Mouse (Mus musculus): ENCODE data around the gene Tmem132d. TPM values are rescaled to one million over a fixed set of nuclear protein-coding genes. Genes with fewer than 3 reads are reported as not detected.
A peak's percentile ranks its signal among the peaks of the same experiment; 100 is the strongest.

Gene Tmem132d
- total RNA-seq, 2 experiments from 2014 or later: 17.6 to 18.2 TPM

DNA sequence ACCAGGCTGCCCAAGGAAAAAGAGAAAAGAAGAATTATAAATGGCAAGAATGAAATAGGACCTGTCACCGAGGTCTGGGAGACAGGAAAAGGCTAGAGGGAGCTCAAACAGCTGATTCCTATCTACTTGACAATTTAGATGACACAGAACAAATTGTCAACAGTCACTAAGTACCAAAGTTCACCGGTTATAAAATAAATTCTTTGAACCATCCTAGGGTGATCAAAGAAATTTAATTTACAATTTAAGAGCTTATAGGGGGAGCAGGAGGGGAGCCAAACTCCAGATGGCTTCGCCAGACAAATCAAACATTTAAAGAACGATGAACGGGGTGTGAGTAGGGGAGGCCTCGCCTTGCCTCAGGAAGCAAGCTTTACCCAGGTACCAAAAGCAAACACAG lies 20.6 kb downstream of the Tmem132d start:
- no peak for DNase-seq (ENCODE audit: extremely low spot score in 1 of 2, low spot score in 1 of 2)

DNA sequence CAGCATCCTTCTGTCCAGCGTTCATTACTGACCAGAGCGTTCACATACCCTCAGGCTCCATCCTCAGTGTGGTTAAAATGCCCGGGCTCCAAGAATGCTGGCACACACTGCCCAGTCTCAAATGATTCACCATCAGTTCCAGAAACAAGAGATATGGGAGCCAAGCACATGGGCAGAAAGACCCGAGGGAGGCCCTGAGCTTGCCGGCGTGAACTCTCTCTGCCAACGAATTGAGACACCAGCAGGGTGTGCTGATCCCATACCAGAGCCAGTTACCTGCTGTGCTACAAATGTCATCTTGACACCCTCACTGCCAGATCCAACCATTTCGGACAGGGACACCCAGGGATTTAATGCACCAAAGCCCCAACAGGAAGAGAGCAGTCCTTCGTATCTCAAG lies 25.3 kb downstream of the Tmem132d start:
- no peak for DNase-seq (ENCODE audit: extremely low spot score in 1 of 2, low spot score in 1 of 2)

DNA sequence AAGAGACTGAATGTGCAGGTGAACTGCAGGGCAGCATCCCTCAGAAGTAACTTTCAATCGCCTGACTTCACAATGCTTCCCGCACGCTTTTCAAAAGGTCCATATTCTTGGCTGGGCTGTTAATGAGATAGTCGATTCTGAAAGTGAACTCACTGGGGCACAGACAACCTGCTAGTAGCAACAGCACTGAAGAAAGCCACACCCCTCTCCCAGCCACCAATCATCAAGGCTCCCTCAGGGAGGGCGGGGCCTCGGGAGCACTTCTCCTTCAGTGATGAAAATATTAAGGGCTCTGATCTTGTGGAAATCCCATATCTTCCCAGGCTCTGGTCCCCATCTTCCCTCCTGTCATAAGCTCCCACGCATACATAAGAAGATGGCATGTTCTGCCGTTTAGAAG lies 27.8 kb downstream of the Tmem132d start:
- no peak for DNase-seq (ENCODE audit: extremely low spot score in 1 of 2, low spot score in 1 of 2)

DNA sequence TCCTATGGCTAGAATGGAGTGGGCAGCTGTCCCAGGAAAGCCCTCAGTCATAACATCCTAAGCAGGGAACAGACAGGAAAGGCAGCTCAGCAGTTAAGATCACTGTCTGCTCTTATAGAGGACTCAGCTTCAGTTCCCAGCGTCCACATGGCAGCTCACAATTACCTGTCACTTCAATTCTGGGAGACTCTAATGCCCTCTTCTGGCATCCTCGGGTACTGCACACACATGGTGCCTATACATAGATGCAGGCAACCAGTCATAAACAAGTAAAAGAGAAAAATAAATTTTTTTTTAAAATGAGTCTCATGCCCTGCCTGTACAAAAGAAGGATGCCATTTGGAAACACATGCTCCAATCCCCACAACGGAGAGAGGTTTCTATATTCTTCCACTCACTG lies 28.7 kb downstream of the Tmem132d start:
- no peak for DNase-seq (ENCODE audit: extremely low spot score in 1 of 2, low spot score in 1 of 2)

DNA sequence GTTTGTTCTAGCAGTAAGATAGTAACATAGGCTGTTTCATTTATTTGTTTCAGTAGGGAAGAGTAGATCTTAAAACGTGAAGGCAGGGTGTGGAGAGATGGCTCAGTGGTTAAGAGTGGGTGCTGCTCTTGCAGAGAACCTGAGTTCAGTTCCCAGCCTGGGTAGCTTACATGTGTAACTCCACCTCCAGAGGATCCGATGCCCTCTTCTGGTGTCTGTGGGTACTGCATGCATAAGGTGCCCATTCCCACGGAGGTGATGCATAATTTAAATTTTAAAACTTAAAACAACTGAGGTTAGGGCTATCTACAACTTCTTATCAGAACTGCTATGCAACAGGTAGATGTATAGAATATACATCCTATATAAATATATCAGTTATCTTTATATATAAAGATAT lies 40.5 kb downstream of the Tmem132d start:
- DNase-seq (ENCODE audit: extremely low spot score in 1 of 2, low spot score in 1 of 2): no peak

DNA sequence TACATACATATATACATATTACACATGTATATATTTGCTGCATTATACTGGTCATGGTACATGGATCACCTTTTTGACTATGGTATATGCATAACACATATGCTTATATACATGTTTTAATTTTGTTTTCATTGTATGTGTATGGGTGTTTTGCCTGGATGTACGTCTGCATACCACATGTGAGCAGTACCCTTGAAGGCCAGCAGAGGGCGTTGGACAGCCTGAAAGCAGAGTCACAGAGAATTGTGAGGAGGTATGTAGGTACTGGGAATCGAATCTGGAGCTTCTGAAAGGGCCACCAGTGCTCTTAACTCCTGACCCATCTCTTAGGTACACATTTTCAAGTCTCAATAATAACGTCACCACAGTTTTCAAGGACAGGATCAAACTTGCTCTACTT lies 43.2 kb downstream of the Tmem132d start:
- no peak for DNase-seq (ENCODE audit: extremely low spot score in 1 of 2, low spot score in 1 of 2)

DNA sequence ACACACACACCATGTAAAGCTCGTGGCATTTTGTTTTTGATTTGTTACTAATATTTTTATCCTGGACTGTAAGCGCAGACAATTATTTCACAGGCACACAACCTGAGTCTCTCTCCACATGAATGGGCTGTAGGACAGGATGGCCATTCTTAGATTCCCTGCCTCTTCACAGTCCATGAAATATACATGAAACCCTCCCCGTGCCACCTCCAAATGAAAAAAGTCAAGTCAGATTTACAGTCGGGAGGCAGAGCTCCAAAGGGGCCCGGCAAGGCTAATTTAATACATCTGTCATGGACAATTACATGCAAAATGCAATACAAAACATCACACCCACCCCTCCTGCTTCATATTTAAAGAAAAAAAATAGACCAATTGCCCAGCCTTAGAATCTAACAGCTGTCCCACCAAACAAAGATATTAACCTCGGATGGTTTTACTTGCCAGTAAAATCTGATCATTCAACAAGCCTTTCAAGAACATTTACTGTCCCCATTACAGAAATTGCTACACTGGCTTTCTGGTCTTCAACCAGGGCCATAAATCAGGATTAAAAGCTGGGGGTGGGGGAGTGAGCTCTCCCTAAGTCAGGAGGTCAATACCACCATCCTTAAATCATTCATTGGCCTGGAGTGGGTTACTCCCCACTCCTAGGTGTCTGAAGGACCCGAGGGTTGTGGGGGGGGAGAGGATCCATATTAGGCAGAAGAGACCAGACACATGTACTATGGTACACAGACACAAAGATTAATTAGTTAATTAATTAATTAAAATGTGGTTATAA lies 44.3 kb downstream of the Tmem132d start:
- no peak for DNase-seq (ENCODE audit: extremely low spot score in 1 of 2, low spot score in 1 of 2)

DNA sequence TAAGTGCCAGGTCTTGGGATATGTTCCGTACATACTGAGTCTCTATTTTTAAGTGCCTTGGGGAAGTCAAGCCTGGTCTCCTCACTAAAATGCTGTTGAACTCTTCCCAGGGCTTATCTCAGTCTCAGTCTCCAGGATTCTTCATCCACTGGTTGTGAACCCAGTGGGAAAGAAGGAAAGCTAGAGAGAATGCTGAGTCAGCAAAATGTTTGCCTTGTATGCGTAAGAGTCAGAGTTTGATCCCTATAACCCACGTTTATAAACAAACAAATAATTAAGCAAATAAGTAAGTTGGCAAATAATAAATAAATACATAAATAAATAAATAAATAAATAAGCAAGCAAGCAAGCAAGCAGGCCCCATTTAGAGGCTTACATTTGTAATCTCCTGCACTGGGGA lies 63.1 kb downstream of the Tmem132d start:
- no peak for DNase-seq (ENCODE audit: extremely low spot score in 1 of 2, low spot score in 1 of 2)

DNA sequence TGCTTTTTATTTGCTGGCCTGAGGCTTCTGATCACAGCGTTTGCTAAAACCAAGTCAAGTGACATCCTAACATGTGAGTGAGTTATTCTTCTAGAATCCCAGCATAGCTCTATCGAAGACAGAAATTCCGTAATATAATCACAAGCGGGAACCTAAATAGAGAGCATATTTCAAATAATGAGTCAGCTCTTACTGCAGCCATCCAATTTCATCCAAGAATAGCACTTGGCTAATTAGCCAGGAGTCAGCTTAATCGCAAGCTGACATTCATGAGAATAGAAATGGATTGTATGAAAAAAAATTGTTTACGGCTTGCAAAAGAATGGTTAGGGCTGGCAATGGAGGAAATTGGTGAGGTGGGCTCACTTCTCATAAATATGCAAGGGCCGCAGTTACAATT lies 63.8 kb downstream of the Tmem132d start:
- DNase-seq (ENCODE audit: extremely low spot score in 1 of 2, low spot score in 1 of 2): no peak

DNA sequence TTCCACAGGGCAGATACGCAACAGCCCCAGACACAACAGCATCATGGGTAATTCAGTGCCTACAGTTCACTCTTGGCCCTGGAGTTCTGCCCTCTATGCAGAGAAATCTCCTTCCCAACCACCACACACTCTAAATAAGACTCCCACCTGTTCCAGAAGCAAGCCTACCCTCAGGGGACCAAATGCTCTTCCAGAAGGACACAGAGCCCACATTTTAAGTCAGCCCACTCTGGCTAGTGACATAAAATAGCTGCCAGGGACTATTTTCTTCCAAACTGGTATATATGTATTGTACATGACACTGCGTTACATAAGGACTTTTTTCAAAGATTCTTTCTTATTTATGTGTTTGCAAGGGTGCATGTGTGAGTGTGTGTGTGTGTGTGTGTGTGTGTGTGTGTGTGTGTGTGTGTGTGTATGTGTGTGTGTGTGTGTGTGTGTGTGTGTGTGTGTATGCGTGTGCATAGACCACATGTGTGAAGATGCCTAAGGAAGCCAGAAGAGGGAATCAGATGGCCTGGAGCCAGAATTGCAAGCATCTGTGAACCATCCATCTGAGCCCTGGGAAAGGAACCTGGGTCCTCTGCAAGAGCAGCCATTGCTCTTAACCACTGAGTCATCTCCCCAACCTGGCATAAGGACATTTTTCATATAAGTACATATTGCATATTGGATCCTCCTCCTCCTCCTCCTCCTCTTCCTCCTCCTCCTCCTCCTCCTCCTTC lies 67.5 kb downstream of the Tmem132d start:
- no peak for DNase-seq (ENCODE audit: extremely low spot score in 1 of 2, low spot score in 1 of 2)

DNA sequence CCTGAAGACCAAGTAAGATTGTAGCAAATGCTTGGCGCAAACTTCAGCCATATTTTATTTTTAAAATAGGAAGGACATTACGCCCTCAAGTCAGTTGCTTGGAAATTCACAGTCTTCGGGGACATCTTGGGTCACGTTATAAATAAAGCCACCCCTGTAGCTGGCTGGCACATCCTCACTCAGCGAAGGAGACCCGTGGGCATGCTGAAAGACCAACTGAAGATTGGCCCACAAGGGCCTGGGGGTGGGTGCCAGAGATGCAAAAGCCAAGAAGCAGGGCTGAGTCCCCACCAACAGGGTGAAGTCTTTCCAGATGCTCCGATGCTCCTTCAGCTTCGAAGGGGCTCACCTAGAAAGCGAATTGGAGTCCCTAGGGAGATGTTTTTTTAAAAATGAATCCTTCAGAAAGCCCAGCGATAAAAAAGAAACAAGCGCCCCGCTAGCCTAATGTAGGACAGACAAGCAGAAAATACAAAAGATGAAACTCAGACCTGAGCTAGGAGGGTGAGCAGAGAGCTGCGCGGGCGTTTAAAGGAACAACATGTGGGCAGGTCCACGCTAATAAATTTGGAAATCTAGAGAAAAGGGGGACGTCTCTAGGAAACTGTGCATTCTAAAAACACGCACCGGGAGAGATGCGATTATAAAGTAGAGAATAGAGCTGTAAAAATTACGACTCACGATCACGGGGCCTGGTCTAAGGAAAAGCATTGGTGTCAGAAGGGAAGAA lies 71.8 kb downstream of the Tmem132d start:
- no peak for DNase-seq (ENCODE audit: extremely low spot score in 1 of 2, low spot score in 1 of 2)

DNA sequence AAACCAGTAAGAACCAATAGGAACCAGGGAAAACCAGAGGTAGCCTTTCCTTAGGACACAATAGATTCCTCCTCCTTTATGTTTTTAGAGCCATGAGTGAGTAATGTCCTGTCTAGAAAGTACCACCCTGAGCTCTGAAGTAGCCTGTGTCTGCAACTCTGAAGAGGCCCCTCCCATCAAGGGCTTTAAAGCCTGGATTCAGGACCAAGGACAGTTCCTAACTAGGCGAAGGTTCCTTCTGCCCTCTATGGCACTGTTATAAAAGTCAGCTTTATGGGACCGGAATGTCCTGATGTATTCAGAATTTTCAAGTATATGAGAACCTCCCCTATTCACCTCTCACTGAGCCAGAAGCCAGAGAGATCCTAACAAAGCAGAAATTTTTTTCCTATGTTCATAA lies 84.0 kb downstream of the Tmem132d start:
- no peak for DNase-seq (ENCODE audit: extremely low spot score in 1 of 2, low spot score in 1 of 2)

DNA sequence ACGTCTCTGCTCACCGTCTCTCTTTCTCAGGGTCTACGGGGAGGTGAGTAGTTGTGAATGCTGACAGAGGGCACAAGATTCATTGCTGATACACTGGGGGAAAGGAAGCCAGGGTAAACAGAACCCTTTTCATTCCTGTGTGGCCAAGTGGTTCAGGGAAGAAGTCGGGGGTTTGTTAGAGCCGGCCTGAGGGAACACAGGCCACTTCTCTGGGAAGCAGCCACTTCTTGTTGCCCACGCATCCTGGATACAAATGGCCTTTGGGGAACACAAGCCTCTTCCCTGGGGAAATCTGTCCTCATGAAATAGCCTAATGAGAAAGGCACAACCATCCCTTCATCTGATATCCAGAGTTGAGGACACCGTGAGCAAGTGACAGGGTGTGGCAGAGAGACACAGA lies 96.0 kb downstream of the Tmem132d start:
- DNase-seq (ENCODE audit: extremely low spot score in 1 of 2, low spot score in 1 of 2): no peak

DNA sequence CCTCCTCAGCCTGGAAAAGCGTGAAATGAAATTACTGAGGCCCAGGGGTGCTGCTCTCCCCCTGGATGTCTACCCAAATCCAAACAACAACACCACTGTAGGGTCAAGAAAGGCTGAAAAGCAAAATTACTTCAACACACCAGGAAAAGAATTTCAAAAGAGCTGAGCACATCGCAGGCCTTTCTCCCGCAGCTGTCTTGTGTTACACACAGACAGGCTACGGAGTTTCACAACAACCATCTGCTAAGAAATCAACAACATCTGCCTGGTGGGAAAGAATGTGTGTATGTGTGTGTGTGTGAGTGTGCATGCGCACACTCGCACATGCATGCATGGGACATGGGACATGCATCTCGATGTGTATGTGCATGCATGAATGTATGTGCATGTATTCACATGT lies 100.1 kb downstream of the Tmem132d start:
- DNase-seq (ENCODE audit: extremely low spot score in 1 of 2, low spot score in 1 of 2): no peak

DNA sequence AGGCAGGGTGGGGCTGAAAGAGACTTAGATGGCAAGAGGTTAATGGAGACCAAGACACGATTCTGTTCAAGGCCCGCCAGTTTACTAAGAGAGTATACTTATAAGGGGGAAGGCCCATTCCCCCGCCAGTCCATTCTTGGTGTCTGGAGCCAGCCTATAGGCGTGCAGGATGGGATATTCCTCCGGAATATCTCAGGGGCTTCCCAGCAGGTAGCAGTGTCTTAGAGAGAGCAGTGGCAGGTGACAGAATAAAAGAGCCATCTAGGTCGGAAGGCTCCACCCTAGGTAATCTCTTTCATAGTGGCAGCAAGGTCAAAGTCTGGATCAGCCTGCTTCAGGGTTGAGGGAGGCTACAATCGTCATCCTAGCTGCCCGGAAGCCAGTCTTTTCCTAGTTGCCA lies 102.5 kb downstream of the Tmem132d start:
- no peak for DNase-seq (ENCODE audit: extremely low spot score in 1 of 2, low spot score in 1 of 2)

DNA sequence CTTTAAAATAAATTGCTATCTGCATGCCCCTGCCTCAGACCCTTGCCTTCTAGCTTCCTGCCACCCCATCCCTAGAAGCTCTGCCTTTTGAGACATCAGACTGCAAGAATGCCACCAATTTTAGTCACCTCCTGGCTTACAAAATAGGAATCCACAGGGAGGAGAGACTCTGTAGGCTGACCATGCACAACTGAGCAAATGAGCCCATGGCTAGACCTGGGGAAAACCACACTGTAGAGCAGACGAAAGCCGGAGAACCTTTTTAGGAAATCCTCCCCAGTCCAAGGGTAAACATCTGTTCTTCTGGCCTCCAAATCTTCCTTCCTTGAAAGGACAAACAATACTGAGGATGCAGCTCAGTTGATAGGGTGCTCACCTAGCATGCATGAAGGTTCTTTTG lies 130.5 kb downstream of the Tmem132d start:
- DNase-seq (ENCODE audit: extremely low spot score in 1 of 2, low spot score in 1 of 2): no peak

DNA sequence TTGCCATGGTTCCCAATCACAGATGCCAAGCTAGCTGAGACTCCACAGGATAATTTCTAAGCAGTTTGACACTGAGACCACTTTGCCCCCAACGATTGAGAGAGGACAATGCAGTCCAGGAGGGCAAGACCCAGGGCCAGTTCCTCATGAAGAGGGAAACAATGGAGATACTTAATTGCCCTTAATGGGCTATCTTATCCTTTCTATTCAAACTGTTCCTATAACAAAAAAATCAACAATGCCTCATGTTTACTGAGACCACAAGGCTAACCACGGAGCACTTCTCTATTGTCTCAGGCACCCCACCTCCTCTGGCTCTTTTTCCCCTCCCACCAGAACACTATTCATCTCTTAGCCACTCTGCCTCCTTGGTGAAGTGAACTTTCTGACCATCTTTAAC lies 141.7 kb downstream of the Tmem132d start:
- no peak for DNase-seq (ENCODE audit: extremely low spot score in 1 of 2, low spot score in 1 of 2)

DNA sequence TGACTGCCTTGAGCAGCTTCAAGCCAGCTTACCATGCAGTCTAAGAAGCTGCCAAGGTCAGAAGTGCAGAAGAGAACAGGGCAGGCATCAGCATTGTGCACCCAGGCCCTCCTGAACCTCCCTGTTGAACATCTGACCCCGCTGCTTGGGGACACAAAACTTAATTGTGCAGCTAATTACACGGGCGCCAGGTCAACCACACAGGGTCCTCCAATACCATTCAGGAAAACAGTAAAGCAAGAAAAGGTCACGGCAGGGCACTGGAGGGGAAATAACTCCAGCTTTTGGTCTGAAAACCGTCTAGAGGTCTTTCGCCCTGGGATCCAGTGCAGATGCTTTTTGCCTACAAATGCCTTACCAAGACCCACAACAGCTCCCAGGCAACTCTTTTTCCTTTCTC lies 159.6 kb downstream of the Tmem132d start:
- DNase-seq (ENCODE audit: extremely low spot score in 1 of 2, low spot score in 1 of 2): no peak

DNA sequence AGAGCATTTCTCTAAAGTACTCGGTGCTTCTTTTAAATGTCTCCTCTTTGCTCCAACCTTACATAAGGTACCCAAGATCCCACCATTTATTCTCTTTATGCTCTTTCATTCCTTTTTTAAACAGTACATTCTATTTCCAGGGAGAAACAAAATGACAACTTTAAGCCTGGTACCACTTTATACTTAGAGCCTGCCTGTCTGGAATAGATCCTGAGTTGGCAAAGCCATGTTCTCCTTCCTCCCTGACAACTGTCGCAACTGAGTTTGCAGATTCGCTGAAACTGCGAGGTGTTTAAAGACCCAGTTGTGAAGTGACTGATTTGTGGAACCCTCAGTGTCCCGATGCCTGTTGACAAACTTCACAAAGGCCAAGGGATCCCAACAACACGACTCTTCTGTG lies 165.5 kb downstream of the Tmem132d start:
- no peak for DNase-seq (ENCODE audit: extremely low spot score in 1 of 2, low spot score in 1 of 2)

DNA sequence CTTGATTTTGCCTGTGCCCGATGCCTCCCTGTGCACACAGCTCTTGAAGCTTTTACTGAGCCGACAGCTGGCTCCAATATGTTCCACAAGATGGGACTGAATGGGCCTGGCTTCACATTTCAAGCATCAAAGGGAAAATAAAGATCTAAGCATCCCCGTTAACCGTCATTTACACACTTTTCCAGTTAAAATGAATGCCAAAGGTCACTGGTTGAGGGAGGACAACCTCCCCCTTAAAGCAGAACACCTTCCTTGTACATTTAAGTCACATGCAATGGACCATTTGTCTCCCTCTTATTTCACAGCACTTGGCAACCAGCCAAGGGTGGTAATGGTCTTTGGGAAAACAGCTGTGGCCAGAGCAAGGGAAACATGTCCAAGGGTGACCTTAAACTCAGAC lies 188.7 kb downstream of the Tmem132d start:
- peak in 1 of 2 experiments; percentile 11 for DNase-seq (ENCODE audit: extremely low spot score in 1 of 2, low spot score in 1 of 2)

DNA sequence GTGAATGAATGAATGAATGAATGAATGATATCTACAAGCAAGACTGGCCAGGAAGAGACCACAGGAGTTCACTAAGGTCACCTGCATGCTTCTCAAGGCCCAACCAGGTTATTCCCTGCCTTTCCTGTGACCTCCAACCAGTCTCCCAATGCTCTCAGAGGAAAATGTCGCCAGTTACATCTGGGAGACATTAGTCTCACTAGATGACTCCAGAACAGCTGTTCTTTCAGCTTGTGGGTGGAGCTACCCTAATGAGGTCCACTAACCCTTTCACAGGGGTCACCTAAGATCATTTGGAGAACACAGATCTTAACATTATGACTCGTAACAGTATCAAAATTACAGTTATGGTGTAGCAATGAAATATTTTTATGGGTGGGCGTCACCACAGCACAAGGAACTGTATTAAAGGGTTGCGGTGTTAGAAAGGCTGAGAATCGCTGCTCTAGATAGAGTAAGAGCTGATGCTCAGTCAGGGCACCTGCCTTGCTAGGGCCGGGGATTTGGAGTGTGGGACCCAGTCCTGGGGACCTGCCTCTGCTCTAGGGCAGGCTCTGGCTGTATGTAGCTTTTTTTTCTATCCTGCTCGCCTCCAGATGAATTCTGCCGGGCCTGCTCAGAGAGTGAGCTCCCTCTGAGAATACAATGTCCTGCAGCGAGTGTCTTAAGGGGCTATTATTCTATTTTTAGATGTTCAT lies 196.1 kb downstream of the Tmem132d start:
- no peak for DNase-seq (ENCODE audit: extremely low spot score in 1 of 2, low spot score in 1 of 2)

Measured in layer of hippocampus, postnatal 25 days (tissue).